Mouse (Mus musculus) limb, embryonic 15.5 days (tissue): ENCODE measurements at regions not wholly inside any gene's neighbourhood (a gene's known extent, or its start where the extent isn't known, plus 50 kb on each side); places are given as distances from the start of the nearest gene placed in this dataset.

Experiments used
- ATAC-seq: fragments of 200-750 bp; cut with Nextera tagmentation; 2 replicates; pipeline ENCODE4 v1.8.0; 2017; ENCODE audit warnings: low read depth, moderate TSS enrichment; ENCODE audit not compliant: insufficient number of reproducible peaks, low FRiP score, low TSS enrichment
- H3K27ac ChIP-seq: fragments of 300-500 bp; sonication (generic); 2 replicates; pipeline ENCODE4 v1.5.1; 2015; ENCODE audit warnings: moderate library complexity, mild to moderate bottlenecking, inconsistent platforms
- H3K27me3 ChIP-seq: fragments of 300-500 bp; sonication (generic); 2 replicates; pipeline ENCODE4 v1.6.1; 2015; ENCODE audit warnings: inconsistent platforms
- H3K36me3 ChIP-seq: fragments of 300-500 bp; sonication (generic); 2 replicates; pipeline ENCODE4 v1.6.1; 2015; ENCODE audit warnings: inconsistent platforms
- H3K4me1 ChIP-seq: fragments of 300-500 bp; sonication (generic); 2 replicates; pipeline ENCODE4 v1.6.1; 2015; ENCODE audit warnings: inconsistent platforms
- H3K4me2 ChIP-seq: fragments of 300-500 bp; sonication (generic); 2 replicates; pipeline ENCODE4 v1.6.1; 2015; ENCODE audit warnings: mild to moderate bottlenecking, inconsistent platforms
- H3K4me3 ChIP-seq: fragments of 300-500 bp; sonication (generic); 2 replicates; pipeline ENCODE4 v1.5.1; 2015; ENCODE audit warnings: mild to moderate bottlenecking, inconsistent platforms
- H3K9ac ChIP-seq: fragments of 300-500 bp; sonication (generic); 2 replicates; pipeline ENCODE4 v1.6.1; 2015; ENCODE audit warnings: inconsistent platforms
- H3K9me3 ChIP-seq: fragments of 300-500 bp; sonication (generic); 2 replicates; pipeline ENCODE4 v1.6.1; 2016; ENCODE audit warnings: inconsistent platforms
- WGBS: fragments of 180-500 bp; shearing (Covaris S2); methylation state at CpG from one replicate; pipeline ENCODE4 v1.1.7; 2015; 5-methylcytosine and 5-hydroxymethylcytosine counted together

DNA sequence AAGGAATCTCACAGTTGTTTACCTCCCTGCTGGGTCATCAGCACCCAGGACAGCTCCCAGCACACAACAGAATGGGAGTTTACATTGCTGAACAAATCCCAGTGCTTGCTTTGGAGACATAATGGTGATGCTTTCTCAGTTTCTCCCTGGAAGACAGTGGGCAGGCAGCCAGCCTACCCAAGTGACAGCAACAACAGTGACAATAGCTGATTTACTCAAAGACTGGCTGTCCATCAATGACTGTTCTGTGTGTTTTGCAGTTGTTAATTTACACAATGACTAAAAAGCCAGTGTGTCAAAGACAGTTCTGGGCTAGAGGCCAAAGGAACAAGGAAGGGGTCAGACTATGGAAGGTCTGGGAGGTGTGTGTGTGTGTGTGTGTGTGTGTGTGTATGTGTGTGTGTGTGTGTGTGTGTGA is 762.2 kb downstream of the Utrn start:
- Histone ChIP-seq H3K4me3 (no peak overlapping the region), H3K9ac (no peak overlapping the region), H3K9me3 (no peaks in the 10 kb centered on the region), H3K27ac (no peak overlapping the region), H3K36me3 (no peaks in the 10 kb centered on the region), H3K27me3 (no peaks in the 10 kb centered on the region), H3K4me1 (no peaks in the 10 kb centered on the region), H3K4me2 (no peak overlapping the region)
- no peak for ATAC-seq

DNA sequence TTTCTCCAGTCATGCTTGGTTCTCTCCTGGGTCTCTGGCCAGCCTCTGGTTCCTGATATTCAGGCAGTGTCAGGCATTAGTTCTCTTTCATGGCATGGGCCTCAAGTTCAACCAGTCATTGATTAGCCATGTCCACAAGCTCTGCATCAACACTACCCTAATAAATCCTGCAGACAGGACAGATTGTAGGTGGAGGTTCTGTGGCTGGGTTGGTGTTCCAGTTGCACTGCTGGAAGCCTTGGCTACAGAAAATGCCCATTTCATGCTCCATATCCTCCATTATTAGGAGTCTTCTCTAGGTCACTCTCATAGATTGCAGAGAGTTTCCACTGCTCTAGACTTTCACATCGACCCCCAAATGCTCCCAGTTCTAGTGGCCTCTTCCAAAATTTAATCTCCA is 757.4 kb downstream of the Utrn start:
- Histone ChIP-seq H3K9me3 (no peaks in the 10 kb centered on the region), H3K4me2 (no peak overlapping the region), H3K4me1 (no peaks in the 10 kb centered on the region), H3K4me3 (no peak overlapping the region), H3K9ac (no peak overlapping the region), H3K27ac (no peak overlapping the region), H3K36me3 (no peaks in the 10 kb centered on the region), H3K27me3 (no peaks in the 10 kb centered on the region)
- no peak for ATAC-seq
- WGBS = 93% methylated on average over 1 of the region's 1 CpGs

DNA sequence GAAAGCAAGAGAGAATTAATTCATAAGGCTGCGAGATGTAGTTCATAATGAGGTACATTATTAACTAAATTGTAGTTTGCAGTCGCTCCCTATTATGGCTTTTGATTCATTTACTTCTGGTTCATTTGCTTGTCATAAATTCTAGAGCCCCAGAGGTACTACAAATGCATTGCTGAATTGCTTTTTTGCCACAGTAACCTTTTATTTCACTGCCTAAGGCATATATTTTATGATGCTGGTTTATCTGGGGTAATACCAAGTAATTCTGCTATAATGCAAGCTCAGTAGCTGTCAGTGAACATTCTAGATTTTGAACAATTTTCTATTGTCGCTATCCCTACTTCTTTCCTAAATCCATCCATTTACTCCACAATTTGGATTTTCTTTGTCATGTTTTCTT is 753.4 kb downstream of the Utrn start:
- Histone ChIP-seq H3K9me3 (no peaks in the 10 kb centered on the region), H3K27me3 (no peaks in the 10 kb centered on the region), H3K4me1 (no peaks in the 10 kb centered on the region), H3K27ac (no peak overlapping the region), H3K4me2 (no peak overlapping the region), H3K36me3 (no peaks in the 10 kb centered on the region), H3K4me3 (no peak overlapping the region), H3K9ac (no peak overlapping the region)
- no peak for ATAC-seq
- WGBS = 66% methylated on average over 3 of the region's 3 CpGs

DNA sequence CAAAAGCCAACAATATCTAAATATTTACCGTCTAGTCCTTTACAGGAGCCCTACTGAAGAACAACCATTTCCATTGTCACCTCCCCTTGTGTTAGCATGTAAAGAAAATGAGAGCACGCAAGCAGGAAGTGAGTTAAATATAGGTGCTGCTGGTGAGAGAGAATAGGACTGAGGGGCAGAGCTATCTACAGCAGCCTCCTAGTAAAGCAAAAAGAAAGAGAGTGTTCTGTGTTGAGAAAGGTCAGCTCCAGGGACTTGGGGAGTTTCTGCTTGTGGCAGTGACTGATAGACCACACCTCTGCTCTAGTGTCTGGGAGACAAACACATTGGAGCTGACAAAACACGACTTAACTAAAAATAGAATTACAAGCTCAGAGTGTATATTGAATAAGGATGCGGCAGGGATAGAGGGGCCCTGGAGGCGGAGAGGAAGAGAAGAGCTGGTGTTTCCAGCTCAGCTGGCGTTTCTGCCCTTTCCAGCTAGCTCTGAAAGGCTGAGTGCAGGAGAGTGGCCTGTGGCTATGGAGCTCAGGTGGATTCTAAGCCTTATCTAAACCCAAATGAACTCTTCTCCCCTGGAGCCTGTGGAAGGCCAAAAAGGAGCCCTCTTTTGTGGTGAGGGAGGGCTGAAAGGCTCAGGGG is 752.4 kb downstream of the Utrn start:
- Histone ChIP-seq H3K36me3 (no peaks in the 10 kb centered on the region), H3K4me2 (no peak overlapping the region), H3K9me3 (no peaks in the 10 kb centered on the region), H3K4me3 (no peak overlapping the region), H3K4me1 (no peaks in the 10 kb centered on the region), H3K9ac (no peak overlapping the region), H3K27ac (no peak overlapping the region), H3K27me3 (no peaks in the 10 kb centered on the region)
- no peak for ATAC-seq
- 60% methylated on average over 6 of the region's 6 CpGs for WGBS

DNA sequence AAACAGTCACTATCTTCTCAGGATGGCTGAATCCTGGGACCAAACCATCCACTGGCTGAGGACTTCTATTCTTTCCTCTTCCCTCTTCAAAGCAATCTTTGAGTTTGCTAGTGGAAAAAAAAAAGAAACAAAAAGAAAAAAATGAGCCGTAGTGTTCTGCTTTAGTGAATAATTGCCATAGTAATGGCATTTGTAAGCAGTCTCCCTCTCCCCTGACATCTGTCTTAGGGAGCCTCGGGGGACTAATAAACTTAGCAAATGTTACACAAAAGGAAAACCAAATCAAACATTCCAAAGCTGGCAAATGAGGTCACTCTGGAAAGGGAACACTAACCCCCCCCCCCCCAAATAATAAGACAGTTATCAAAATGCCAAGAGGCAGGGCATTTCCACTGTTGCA is 744.9 kb downstream of the Utrn start:
- Histone ChIP-seq H3K36me3 (no peaks in the 10 kb centered on the region), H3K4me3 (no peak overlapping the region), H3K4me1 (no peaks in the 10 kb centered on the region), H3K27me3 (no peaks in the 10 kb centered on the region), H3K27ac (no peak overlapping the region), H3K4me2 (no peak overlapping the region), H3K9me3 (no peaks in the 10 kb centered on the region), H3K9ac (no peak overlapping the region)
- ATAC-seq = no peak
- 15% methylated on average over 2 of the region's 2 CpGs for WGBS

DNA sequence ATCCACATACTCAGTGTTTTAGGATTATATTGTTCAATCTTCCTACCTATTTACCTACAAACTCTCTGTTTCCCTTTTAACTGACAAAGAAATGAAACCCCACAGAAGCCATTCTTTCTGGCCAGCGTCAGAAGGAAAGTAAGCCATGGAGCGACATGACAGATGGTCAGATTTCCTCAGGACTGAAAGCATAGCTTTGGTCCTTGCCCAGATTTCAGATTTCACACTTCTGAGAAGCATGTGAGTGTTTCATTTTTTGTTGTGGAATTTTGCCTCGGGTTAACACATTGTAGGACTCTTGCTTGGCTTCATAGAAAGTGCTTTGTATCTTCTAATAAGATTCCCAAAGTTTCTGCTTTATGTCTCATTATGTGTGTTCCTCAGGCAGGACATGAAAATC is 739.7 kb downstream of the Utrn start:
- Histone ChIP-seq H3K27me3 (no peaks in the 10 kb centered on the region), H3K36me3 (no peaks in the 10 kb centered on the region), H3K4me2 (no peak overlapping the region), H3K27ac (no peak overlapping the region), H3K9me3 (no peaks in the 10 kb centered on the region), H3K4me3 (no peak overlapping the region), H3K9ac (no peak overlapping the region), H3K4me1 (no peaks in the 10 kb centered on the region)
- WGBS = 51% methylated on average over 3 of the region's 3 CpGs
- ATAC-seq = no peak

DNA sequence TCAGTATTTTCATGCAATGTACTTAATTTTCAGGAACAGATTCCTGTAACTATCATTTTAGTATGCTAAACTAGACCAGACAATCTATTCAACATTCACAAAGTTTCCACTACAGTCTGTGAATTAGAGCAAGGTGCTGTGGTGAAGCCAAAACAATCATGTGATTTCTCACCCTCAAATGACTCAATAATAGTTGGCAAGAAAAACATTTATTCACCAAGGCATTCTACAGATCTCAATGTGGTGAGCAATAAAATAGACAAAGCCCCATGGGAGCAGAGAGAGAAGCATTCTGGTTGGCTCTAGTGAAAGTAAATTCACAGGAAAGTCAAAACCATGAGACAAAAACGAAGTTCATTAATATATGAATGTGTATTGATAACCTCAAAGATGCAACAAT is 724.5 kb downstream of the Utrn start:
- 43% methylated on average over 1 of the region's 1 CpGs for WGBS
- Histone ChIP-seq H3K4me3 (no peak overlapping the region), H3K9me3 (no peaks in the 10 kb centered on the region), H3K4me2 (no peak overlapping the region), H3K27ac (no peak overlapping the region), H3K4me1 (no peaks in the 10 kb centered on the region), H3K36me3 (no peaks in the 10 kb centered on the region), H3K9ac (no peak overlapping the region), H3K27me3 (no peaks in the 10 kb centered on the region)
- no peak for ATAC-seq

DNA sequence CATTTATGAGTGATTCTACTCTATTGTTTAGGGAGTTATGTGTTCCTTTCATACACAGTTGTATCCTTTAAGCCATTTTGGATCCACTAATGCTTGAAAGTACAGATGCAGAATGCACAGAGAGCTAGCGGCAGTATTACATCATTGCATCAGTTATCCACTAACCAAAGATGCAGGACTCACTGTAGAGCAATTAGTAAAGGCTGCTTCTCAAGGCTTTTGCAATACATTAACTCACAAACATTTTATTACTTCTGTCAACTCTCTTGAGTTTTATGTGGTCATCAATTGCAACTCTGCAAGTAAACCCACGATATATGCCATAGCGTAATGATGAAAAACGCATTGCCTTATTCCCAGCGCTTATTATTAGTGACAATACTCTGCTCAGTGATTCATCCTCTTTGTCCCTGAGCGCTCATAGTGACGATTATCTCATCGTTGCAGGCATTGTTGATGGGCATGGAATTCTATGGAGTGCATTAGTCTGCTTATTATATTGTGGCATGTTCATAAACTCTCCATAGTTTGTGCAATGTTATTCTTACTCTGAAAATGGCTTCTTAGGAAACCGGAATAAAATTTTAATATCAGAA is 722.1 kb downstream of the Utrn start:
- Histone ChIP-seq H3K27ac (no peak overlapping the region), H3K9me3 (no peaks in the 10 kb centered on the region), H3K27me3 (no peaks in the 10 kb centered on the region), H3K4me1 (no peaks in the 10 kb centered on the region), H3K9ac (no peak overlapping the region), H3K4me3 (no peak overlapping the region), H3K36me3 (no peaks in the 10 kb centered on the region), H3K4me2 (no peak overlapping the region)
- 85% methylated on average over 9 of the region's 9 CpGs for WGBS
- ATAC-seq = no peak

DNA sequence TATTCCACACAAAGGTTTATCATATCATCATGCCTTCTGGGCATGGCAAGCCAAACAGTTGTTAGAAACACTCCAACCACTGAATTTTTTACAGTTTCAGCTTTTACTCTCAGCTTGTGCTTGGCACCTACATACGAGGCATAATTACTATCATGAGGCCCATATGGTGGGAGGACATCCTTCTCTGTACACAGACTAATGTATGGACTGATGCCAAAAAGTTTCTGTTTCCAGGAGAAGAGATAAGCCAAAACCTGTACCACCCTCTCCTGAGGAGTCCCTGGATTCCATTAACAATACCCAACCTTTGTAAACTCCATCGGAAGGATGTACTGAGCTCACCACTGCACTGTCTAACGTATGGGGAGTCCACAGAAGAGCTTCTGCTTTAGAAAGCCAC is 698.9 kb downstream of the Utrn start:
- WGBS = 72% methylated on average over 3 of the region's 3 CpGs
- no peak for ATAC-seq
- Histone ChIP-seq H3K9me3 (no peaks in the 10 kb centered on the region), H3K4me1 (no peaks in the 10 kb centered on the region), H3K4me2 (no peak overlapping the region), H3K4me3 (no peak overlapping the region), H3K36me3 (no peaks in the 10 kb centered on the region), H3K27ac (no peak overlapping the region), H3K27me3 (no peaks in the 10 kb centered on the region), H3K9ac (no peak overlapping the region)

DNA sequence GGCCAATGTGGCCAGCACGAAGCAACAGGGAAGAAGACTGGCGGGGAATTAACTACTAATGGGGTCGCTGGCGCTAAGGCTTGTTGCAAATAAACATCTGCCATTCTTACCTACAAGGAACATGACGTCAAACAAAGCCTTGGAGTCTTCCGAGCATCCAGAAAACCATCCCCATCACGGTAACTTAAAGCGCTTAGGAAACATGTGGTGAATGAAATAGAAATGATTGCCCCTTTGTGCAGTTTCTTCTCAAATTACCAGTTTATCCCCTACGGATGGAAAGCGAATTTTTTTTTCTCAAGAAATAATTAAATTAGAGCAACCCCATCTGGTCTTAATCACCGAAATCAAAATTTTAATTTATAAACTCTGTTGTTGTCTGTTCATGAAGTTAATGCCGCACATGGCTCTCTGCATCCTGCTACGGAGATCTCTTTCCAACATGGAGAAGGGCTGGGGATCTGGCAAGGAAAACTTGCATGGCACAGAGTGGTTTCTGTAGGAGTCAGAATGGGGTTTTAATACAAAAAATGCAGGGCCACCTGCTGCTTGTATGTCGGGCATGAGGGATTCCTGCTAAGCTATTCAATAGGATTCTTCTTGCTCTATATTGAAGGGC is 694.9 kb downstream of the Utrn start:
- no peak overlapping the region for H3K4me3 ChIP-seq
- H3K36me3 ChIP-seq = no peaks in the 10 kb centered on the region
- 51% methylated on average over 14 of the region's 14 CpGs for WGBS
- no peak for ATAC-seq
- no peaks in the 10 kb centered on the region for H3K9me3 ChIP-seq
- H3K4me1 ChIP-seq = no peaks in the 10 kb centered on the region
- no peak overlapping the region for H3K4me2 ChIP-seq
- no peak overlapping the region for H3K27ac ChIP-seq
- no peak overlapping the region for H3K9ac ChIP-seq
- H3K27me3 ChIP-seq = no peaks in the 10 kb centered on the region

DNA sequence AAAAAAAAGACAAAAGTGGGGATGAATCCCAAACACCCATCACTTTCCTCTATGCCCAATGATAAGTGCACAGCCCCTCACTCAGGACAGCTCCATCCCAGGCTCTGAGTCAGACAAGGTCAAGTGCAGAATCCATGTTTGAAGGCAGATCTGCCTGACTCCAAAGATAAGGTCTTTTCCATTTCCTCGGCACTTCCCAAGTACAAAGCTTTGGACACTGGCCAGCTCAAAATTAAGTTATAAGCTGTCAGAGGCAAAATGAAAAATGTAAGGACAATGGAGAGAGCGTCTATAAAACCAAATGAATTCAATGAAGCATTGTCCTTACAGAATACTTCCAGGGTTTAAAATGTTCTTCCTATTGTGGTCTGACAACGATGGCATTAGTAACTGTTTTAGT is 694.0 kb downstream of the Utrn start:
- no peaks in the 10 kb centered on the region for H3K4me1 ChIP-seq
- no peaks in the 10 kb centered on the region for H3K27me3 ChIP-seq
- no peak overlapping the region for H3K4me2 ChIP-seq
- H3K9ac ChIP-seq = no peak overlapping the region
- no peak overlapping the region for H3K27ac ChIP-seq
- WGBS = 69% methylated on average over 3 of the region's 3 CpGs
- no peak overlapping the region for H3K4me3 ChIP-seq
- no peaks in the 10 kb centered on the region for H3K9me3 ChIP-seq
- no peak for ATAC-seq
- H3K36me3 ChIP-seq = no peaks in the 10 kb centered on the region

DNA sequence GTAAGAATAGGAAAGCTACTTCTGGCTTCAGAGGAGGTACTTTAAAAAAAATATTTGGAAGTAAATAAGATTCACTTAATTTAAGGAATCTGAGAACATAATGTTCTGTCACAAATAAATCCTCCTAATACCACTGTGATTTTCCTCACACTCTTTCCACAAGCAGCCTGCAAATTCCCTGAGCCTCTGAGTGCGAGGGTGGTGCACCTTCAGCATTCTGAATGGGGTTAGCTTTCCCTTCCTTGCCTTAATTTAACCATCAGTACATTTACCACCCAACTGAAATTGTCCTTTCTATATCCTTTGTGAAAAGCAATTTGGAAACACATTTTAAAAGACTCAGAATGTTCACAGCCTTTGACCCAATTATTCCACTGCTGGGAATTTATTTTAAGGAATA is 691.7 kb downstream of the Utrn start:
- H3K4me1 ChIP-seq = no peaks in the 10 kb centered on the region

More for the DNA sequence above, 691.7 kb downstream of the Utrn start:
- Histone ChIP-seq H3K36me3 (no peaks in the 10 kb centered on the region), H3K9me3 (no peaks in the 10 kb centered on the region), H3K27me3 (no peaks in the 10 kb centered on the region), H3K27ac (no peak overlapping the region), H3K4me3 (no peak overlapping the region), H3K9ac (no peak overlapping the region), H3K4me2 (no peak overlapping the region)
- WGBS = 76% methylated on average over 1 of the region's 1 CpGs
- ATAC-seq = no peak
